Mouse (Mus musculus) thymus, postnatal 25 days (tissue): Measurements from ENCODE around the gene Spns2.

ENCODE experiments used
- DNase-seq: peaks from one replicate; pipeline ENCODE4 v3.0.0; 2022

The Spns2 gene

DNA sequence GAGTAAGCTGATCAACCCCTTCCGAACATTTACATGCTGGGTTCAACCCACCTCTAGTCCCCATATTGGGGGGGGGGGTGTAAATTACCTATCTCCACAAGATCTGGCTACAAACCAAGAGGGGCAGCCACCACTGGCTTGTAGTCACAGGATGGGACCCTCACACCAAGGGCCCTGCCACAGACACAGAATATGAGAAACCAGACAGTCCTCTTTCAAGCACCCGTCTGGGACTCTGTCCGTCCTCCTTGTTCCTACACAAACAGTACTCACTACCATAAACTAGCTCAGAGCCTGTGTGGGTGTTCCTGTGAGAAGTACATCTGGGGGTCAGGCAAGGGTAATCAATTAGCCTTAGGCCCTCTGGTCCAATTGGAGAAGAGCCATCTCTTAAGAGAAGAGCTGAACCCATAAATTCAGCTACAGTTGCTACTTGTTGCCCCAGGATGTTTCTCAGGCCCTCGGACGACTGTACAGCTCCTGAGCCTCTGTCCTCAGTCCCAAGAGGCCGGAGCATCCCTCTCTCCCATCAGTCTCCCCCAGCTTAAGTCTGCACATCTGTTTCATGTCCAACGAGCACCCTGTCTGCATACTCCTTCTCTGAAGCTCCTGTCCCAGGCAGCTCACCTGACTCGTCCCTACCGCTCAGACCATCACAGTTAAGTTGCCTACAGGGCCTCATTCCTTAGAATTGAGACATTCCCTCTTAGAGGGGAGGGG lies 81.1 kb downstream of the Spns2 start:
- no peak for DNase-seq

GRCm38 (mm10) chr11:72407574-72407973 lies 82.1 kb downstream of the Spns2 start:
- DNase-seq = no peak

- no peak for DNase-seq
Observed at GRCm38 (mm10) chr11:72407081-72407480, 82.6 kb downstream of the Spns2 start.

- DNase-seq = no peak
Observed at GRCm38 (mm10) chr11:72406079-72406675, 83.5 kb downstream of the Spns2 start.

DNA sequence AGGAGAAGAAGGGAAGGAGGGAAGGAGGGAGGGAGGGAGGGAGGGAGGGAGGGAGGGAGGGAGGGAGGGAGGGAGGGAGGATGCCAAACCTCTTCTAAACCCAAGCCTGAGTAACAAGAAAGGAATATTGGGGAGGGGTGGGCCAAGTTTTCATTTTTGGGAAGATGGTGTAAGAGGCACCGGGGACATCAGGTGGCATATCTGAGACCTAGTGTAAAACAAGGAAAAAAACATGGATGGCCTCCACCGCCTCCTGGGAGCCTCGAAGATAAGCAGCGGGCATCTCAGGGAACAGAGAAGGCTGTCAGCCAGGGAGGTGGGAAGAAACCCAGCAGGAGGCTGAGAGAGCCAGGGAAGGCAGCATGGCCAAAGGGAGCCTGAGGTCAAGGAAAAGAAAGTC lies 84.2 kb downstream of the Spns2 start:
- DNase-seq = no peak

DNA sequence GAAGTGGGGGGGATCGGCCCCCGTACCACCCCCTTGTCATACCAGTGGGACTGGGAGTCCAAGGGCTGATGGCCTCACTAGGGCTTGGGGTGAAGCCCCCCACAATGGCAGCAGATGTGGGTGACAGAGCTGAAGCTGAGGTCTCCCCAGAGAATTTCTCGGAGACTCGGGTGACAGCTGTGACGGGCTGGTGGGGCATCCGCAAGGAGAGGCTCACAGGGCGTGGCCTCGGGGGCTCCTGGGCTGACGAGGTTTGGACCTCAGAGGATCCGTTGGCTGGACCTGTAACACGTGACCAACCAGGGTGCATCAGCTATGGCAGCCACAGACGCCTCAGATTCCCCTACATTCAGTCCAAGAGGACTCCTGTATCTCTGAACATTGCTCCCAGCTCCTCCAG lies 86.7 kb downstream of the Spns2 start:
- no peak for DNase-seq

DNA sequence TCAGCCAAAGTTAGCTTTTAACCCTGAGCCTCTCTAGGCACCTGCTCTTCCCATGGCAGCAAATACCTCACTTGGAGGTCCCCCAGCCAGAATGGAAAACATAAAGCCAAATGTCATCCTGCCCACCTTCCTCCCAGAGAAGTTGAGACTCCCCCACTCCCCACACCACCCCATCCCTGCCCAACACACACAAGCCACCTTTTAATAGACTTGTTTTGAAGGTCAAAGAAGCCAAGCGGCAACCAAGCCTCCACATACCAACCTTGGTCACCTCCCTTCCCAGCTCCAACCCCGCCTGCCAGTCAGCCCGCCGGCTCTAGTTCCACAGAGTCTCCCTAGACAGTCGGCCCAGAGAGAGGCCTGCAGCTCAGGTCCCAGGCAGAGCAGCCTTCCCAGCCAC lies 87.7 kb downstream of the Spns2 start:
- DNase-seq = no peak
